Mouse (Mus musculus) activated CD4-positive, CD25-positive, alpha-beta regulatory T cell, adult 4 months (primary cell): ENCODE results near the gene Parp4. TPM values are rescaled to one million over a fixed set of nuclear protein-coding genes. Genes with fewer than 3 reads are reported as not detected.

Experiments used
- ATAC-seq: one replicate; pipeline ENCODE4 v1.8.0; 2017
- polyA plus RNA-seq, 2 experiments: library from polyadenylated mRNA; unstranded; fragments of 100-300 nt; shearing (Covaris generic); gene quantifications; one replicate each; pipeline ENCODE4 v1.2.1; 2017

The Parp4 gene
- 10 to 100 TPM; 40.8 to 45.2 TPM for polyA plus RNA-seq

DNA sequence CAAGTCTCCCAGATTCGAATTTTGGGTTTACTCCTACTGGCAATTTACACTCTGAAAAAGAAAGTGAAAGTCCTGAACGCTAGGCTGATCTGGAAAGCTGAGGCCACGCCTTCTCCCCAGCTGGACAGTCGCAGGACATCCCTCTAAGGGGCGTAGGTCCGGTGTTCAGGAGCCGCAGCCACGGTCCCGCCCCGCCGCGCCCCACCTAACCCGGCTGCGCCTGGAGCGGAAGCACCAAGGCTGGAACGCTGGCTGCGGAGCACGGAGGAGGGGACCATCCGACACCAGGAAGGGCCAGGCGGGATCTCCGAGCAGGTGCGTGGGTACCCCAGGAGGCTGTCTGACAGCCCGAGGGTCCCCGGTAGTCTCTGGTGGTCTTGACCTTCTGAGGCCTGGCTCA, at the start of gene Parp4, which contains the start of gene Cenpj:
Gene Parp4, plus strand, starts transcription at position 204 of the 400 bp plus-strand sequence.
Gene Cenpj, minus strand, starts transcription at position 10 of the 400 bp plus-strand sequence.
- ATAC-seq = peak; percentile 51

DNA sequence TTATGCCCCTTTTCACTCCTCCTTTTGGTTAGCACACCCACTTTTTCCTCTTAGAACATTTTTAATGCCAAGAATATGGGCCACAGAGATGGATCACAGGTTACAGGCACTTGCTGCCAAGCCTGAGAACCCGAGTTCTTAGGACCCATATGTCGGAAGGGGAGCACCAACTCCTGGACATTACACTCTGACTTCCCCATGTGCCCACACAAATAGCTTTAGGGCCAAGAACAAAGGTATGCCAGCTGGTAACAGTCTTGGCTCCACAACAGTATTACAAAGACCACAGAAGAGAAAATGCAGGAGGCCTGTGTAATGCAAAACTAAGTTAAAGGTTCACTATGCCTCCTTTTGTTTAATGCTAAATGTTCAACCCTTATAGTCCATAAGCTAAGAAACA, 44.6 kb upstream of the Parp4 start:
- ATAC-seq = no peak

DNA sequence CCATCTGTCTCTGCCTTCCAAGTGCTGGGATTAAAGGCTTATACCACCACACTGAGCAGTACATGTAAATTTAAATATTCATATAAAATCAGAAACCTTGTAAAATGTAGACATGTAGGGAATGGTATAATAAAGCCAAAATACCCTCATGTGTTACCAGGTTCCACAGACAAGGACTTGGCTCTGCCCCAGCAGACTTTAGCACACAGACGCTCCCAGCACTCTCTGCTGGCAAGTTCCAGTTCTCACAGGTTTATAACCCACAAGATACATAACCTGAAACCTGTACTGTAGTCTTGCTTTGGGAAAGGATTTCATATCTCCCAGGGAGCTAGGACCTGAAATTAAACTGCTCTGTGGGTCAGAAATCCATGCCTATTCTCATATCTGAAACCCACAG, 30.5 kb upstream of the Parp4 start:
- ATAC-seq = no peak

DNA sequence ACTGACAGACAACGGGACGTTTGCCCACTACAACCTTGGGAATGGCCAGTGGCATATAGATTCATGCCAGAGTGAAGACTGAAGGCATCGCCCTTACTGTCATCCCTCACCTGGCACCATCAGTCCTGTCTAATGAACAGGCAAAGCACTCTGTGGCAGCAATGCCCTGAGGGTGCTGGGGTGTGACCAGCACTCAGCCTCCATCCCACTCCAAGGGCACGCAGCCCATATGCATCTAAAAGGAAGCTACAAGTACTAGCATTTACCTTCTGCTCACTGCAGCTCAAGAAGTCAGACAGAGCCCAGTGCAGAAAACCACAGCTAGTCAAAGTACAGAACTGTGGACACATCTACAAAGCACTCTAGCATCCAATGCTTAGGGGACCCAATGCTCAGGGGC, 29.9 kb upstream of the Parp4 start:
- no peak for ATAC-seq

DNA sequence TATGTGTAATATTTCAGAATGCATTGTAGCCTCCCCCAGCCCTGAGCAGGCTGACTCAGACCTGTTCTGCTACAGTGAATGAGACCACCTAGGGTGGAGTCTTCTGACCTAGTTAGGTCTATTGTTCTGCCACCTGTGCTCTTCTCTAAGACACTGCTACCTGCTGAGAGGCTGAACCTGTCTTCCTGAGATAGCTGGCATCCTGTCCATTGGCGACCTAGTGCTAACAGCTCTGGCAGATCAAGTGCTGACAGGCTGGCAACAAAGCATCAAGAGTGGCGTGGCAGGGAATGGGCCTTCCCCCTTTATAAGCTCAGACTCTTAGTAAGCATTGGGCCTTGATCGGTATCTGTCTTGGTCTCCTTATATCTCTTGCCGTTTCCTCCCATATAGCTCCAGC, 24.5 kb upstream of the Parp4 start:
- ATAC-seq = no peak

DNA sequence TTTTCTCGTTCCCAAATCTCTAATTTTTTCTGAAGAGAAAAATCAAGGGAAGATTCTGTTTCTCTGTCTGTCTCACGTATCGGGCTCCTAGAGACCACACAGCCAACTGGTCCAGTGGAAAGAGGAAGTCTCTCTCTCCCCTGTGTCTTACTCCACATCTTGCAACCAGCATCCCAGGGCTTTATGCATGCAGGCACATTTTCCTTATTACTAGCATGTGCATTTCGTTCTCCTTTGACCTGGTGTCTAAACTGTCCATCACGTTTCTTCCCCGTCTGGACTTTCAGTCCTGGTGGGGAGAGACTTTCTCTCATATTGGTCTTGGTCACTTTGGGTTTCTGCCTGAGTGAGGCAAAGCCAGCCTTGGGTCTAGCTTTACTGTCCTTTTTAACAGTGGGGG, 22.5 kb upstream of the Parp4 start:
- no peak for ATAC-seq

DNA sequence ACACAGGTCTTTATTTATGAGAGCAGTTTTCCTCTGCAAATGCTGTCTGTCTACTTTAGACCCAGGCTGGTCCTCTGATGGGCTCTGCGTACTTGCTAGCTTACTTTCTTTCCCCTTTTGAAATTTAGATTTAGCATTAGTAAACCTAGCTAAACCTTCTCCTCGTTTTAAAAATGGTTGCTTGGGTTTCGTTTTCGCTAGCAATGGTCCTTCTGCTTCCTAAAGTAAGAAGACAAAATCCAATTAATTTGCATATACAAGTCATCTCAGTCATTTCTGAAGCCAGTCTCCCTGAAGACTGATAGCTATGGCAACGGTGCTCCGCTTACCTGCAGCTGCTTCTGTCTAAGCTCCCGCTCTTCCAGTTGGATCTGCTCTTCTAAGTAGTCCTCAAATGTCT, 22.1 kb upstream of the Parp4 start:
- ATAC-seq = no peak

DNA sequence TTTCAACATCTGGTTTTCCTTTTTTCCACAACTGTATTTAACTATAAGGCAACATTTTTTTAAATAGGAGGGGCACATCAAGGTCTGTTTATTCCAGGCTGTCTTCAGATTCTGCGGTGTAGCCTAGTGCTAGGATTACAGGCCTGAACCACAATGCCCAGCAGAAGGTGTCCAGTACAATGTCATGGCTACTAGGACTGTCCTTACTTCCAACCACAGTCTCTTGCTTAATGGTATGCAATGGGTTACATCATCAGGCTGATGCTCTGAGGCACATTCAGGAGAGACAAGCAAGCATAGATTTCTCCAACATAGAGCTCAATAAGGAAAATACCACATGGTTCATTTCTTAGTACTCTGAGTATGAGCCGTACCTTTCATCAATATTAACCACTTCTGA, 20.7 kb upstream of the Parp4 start:
- no peak for ATAC-seq

DNA sequence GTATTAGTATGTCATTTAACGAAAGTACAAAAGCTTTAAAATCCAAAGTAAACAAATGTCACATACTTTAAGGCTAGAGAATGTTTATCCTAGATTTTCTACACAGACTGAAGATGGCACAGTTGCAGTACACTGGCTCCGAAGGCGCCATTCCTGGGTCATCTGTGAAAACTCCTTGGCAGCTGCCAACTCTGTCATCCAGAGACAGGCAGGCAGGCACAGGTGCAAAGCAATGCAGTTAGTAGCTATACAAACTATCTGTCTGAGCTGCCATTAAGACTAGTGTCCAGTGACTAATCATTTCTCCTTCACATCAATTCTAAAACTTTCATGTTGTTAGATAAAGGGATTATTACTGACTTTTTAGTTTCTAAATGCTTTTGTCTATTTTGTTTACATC, 16.3 kb upstream of the Parp4 start:
- ATAC-seq = no peak

DNA sequence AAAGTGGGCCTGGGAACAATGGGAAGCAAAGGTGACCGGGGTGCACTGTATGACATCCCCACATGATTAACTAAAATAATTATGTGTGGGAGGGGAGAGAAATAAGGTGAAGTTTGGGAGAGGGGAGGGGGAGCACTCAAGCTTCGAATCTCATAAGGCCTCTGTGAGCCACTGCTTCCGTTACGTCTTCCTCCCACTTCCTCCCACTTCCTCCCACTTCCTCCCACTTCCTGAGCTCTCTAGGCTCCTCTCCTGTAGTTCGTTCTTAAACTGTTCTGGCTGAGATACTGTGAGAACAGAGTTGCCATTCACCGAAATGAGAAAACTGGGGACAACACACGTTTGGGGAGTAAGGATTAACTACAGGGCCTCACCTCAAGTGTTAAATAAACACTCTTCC, 7.9 kb upstream of the Parp4 start:
- no peak for ATAC-seq

DNA sequence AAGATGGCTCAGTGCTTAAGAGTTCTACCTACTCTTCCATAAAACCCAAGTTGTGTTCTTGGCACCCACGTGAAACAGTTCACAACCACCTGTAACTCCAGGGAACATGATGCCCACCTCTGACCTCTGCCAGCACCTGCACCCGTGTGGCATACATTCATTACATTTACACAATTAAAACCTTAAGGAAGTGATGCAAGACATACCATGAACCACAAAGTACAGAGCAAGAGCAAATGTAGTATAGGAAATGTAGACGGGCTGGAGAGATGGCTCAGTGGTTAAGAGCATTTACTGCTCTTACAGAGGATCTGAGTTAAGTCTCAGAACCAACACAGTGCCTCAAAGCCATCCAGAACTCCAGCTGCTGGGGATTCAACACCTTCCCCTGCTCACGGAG, 6.4 kb upstream of the Parp4 start:
- ATAC-seq = no peak

DNA sequence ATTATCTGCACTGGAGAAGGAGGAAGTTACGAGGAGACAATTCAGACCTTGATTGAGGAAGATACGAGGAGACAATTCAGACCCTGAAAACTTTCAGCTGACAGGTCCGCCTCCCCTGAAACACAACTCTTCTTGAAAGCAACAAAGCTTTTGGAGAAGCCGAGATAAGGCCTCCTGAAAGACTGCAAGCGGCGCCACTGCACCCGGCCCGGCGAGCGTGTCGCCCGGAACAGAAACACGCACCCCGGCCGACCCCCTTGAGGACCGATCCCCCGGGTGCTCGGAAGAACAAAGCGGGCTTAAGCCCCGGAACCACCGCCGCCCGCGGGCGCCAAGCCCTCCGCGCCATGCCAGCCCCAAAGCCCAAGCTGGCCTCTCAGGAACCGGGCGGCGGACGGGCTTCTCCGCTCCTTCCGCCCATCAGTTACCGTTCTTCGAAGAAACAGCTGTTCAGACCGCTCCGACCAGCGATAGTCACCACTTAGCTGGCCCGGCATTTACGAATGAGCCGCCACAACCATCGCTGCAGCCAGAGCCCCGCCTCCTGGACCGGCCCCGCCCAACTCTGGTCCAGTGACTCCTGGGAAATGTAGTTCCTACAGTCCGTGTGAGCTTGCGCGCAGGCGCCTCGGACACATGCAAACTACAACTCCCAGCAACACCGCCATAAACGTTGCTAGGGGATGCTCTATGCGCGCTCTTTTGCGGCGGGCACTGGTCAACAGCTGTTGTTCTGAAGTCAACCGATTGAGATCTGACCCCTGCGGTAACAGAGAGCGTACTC, 3.9 kb upstream of the Parp4 start:
- ATAC-seq = peak; percentile 90

DNA sequence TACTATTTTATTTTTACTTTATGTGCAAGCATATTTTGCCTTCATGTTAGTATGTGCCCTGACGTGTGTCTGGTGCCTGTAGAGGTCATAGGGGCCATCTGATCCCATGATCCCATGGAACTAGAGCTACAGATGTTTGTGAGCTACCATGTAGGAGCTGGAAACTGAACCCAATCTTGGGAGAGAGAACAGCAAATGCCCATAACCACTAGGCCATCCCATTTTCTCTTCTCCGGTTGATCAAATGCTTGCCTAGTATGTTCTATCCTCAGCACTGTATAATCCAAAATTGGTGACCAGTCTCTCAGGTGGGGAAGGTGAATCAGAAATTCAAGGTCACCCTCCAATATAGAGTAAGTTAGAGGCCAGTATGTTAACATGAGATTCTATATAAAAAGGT, 2.9 kb upstream of the Parp4 start:
- no peak for ATAC-seq

DNA sequence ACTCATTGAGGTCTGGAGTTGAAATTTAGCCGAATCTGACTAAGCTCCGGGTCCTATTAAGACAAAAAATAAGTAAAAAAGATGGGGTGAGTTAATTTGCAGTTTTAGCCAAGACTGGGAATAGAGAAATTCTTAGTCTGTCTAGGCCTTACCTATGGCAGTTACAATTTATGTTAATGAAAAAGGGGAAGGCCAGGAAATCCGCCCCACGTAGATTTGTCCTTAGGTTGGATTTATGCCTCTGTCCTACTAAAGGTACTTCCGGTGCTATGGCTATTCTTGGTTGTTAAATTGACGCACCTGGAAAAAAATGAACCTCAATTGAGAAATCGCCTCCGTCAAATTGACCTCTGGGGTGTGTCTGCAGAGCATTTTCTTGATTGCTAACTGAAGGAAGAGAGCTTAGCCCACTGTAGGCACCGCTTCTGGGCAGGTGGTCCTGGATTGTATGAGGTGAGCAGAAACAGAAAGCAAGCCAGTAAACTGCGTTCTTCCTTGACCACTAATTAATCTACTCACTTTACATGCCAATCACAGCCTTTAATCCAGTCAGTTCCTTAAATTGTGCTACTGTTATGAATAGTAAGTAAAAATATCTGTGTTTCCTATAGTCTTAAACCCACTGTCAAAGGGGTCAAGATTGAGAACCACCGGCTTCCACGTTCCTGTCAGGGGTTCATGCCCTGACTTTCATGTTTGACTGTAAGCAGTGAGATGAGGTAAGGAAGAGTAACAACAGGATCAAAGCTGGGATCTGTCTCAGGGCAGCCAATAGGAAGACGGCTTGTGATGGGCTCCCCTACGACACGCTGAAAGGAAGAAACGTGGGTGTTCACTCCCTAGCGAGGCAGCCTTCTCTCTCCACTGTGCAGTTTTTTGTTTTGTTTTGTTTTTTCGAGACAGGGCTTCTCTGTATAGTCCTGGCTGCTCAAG, 816 bp downstream of the Parp4 start:
- peak; percentile 58 for ATAC-seq

DNA sequence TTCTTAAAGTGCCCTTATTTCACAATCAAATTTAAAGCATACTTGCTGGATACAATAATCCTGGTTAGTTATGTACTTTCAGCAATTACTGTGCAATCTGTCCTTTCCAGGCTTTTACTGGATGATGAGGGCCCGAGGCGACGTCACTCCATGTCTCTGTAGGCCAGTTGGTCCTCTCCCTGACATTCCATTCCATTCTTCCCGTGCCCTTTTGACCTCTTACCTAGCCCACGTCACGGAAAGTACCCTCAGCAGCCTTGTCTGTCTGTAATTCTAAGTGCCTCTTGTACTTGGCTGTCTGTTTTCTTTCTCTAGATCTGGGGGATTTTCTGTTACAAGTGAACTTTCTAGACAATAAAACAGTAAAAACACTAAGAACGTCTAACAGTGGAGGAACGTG, 3.6 kb downstream of the Parp4 start:
- no peak for ATAC-seq

DNA sequence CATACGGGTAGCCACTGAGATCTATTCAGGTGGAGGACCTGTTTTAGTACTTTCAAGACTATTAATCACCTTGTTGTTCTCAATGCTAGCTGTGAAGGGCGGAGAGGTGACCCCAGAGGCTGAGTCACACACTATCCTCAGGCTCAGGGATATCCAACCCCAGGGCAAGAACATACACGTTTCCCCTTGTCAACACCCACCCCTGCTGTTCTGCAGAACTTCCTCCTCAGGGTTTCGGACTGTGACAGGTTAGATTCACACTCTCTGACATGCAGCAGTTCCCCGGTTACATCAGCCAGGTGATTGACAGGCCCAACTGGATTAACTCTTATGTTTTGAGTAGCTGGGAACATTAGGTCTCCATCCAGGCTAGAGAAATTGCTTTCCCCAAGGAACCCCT, 5.7 kb downstream of the Parp4 start:
- ATAC-seq = no peak

DNA sequence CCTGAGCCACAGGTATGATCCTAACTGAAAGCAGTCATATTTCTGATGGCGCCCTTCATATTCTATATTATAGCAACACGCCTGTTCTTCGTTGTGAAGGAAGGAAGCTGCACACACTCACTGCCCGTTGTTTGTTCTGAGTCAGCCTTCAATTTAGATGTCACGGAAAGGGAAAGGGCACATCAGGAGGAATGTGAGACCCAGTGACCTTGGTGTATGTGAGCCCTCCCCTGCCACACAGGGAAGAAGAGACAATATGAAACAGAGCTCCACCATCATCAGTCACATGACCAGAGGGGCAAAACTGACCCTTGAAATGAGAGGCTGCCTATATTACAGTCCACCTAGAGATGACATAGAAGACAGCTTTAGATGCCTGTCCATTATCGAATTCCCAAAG, 6.9 kb downstream of the Parp4 start:
- ATAC-seq = no peak

DNA sequence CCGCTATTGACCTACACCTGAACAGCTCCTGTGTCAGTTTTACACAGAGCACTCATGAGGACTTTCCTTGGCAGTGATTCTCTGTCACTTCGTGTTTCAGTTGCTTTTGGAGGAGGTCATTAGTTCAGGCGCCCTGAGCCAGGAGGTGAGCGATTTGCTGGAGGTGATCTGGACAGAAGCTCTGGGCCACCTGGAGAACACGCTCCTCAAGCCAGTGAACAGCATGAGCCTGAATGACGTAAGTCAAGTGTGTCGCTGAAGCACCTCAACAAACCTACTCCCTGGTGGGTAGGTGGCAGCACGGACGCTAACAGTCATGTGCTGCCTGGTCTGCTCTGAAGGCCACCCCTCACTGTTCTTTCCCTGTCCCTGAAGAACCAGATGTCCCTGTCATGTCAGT, 16.8 kb downstream of the Parp4 start:
- no peak for ATAC-seq

DNA sequence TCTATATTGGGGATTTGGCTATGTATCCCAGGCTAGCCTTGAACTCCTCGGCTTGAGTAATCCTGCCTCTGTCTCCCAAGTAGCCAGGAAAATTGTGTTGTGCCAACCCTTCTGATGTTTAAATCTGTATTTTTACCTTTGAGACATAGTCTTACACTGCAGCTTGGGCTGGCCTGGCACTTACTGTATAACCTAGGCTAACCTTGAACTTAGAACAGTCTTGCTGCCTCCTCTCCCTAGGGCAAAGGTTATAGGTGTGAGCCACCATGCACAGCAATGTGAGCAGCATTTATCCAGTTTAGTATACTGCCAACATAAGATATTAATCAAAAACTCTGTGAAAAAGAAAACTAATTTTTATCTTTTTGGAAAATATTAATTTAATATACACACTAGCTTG, 19.4 kb downstream of the Parp4 start:
- ATAC-seq = no peak

DNA sequence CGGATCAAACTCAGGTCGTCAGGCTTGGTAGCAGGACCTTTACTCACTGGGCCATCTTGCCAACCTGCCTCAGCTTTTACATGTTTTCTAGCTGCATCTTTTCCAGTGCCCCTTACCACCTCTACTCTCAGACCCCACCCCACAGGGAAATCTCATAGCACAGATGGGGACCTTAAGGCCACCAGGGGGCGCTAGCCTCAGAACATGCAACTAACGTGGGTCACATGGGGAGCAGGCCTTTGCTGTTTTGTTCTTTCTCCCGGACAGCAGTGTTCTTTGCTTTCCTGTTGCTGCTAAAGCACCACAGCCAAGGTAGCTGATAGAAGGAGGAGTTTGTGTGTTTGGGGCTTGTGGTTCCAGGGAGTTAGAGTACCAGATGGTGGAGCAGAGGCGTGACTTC, 23.3 kb downstream of the Parp4 start:
- peak; percentile 23 for ATAC-seq

DNA sequence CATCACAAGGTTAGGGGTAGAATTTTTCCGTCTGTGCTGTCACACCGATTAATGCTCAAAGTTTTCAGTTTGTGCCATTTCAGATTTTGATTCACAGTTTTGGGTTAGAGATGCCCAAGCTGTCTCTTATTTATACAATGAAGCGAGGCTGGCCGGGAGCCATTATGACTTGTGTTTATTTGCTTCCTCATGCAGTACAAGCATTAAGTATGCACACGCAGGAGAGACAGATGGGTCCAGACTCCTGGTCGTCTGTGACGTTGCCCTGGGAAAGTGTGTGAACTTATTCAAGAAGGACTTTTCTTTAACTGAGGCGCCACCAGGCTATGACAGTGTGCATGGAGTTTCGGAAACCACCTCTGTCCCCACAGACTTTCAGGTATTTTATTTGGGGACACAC, 26.6 kb downstream of the Parp4 start:
- no peak for ATAC-seq

DNA sequence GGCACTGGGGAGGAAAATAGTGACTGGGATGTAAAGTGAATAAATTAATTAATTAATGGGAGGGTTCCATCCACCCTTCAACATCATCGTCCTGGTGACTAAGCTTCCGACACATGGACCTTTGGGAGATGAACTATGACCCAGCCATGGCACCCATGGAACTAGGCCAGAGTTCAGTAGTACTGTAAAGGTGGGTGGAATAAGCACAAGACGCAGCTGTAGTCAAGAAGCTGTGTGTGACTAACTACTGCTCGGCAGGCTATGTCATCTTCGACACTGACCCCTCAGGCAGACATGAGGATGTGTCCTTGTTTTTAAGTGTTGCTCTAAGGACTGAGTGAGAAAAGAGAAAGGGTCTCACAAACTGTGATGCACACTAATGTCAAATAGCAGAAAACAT, 29.0 kb downstream of the Parp4 start:
- ATAC-seq = no peak

DNA sequence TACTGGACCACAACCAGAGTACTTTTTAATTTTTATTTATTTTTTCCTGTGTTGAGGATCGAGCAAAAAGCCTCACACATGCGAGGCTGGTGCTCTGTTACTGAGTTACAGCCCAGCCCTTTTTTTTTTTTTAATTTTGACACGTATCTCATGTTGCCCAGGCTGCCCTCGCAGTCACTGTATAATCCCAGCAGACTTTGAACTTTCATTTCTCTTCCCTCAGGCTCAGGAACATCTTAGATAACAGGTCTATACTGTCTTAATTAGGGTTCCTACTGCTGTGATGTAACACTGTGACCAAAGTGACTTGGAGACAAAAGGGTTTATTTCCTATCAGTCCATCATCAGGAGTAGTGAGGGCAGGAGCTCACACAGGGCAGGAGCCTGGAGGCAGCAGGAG, 29.7 kb downstream of the Parp4 start:
- no peak for ATAC-seq

DNA sequence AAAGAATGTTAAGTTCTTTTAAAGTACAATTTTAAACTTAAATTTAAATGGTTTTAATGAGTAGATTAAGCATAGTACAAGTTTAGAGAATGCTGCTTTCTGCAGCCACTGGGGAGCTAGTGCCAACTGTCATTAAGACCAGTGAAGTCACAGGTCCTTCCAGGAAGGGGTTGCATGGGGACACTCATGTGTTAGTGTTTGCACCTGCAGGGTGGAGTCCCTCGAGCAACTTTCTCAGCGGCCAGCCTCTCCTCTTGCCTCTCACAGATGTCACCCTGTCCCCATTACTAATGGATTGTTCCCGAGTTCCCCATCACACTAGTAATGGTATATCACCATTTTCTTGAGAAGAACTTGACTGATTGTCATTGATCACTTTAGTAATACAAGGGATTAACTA, 37.8 kb downstream of the Parp4 start:
- no peak for ATAC-seq
